Mouse (Mus musculus) myocyte (in vitro differentiated cells): ENCODE data around the gene Rin3. TPM values are rescaled to one million over a fixed set of nuclear protein-coding genes. Genes with fewer than 3 reads are reported as not detected.

ENCODE experiments used
- H3K27me3 ChIP-seq: one replicate; pipeline ENCODE4 v1.6.1; 2011; ENCODE audit not compliant: control insufficient read depth, insufficient read depth, insufficient read length
- H3K36me3 ChIP-seq: one replicate; pipeline ENCODE4 v1.6.1; 2011; ENCODE audit not compliant: control insufficient read depth, insufficient read depth
- H3K4me2 ChIP-seq: one replicate; pipeline ENCODE4 v1.6.1; 2011; ENCODE audit warnings: low read depth, control low read depth
- H3K4me3 ChIP-seq: one replicate; pipeline ENCODE4 v1.5.1; 2011; ENCODE audit warnings: mild to moderate bottlenecking, control low read depth, moderate library complexity
- H3K79me2 ChIP-seq: one replicate; pipeline ENCODE4 v1.6.1; 2011; ENCODE audit not compliant: control insufficient read depth, insufficient read depth
- H3ac ChIP-seq: one replicate; pipeline ENCODE4 v1.6.1; 2011; ENCODE audit not compliant: control insufficient read depth, insufficient read length
- CEBPB ChIP-seq: IDR thresholded peaks from 2 replicates; pipeline ENCODE4 v1.6.1; 2011; ENCODE audit warnings: mild to moderate bottlenecking, moderate library complexity; ENCODE audit not compliant: poor library complexity, insufficient read depth, severe bottlenecking
- E2F4 ChIP-seq: IDR thresholded peaks from one replicate; pipeline ENCODE4 v1.6.1; 2011; ENCODE audit warnings: mild to moderate bottlenecking, control low read depth, moderate library complexity; ENCODE audit not compliant: insufficient read depth
- MAX ChIP-seq: IDR thresholded peaks from one replicate; pipeline ENCODE4 v1.6.1; 2011; ENCODE audit warnings: low read depth, mild to moderate bottlenecking, control low read depth
- MYOD1 ChIP-seq, 3 experiments: IDR thresholded peaks; one replicate each; pipeline ENCODE4 v1.6.1; 2011; ENCODE audit warnings: control low read depth in 2 of 3, low read depth in 2 of 3, mild to moderate bottlenecking in 2 of 3, moderate library complexity in 1 of 3; ENCODE audit not compliant: insufficient read length in 2 of 3, control insufficient read depth in 1 of 3
- MYOG ChIP-seq, 3 experiments: IDR thresholded peaks; one replicate each; pipeline ENCODE4 v1.6.1; 2011; ENCODE audit warnings: control low read depth in 2 of 3, low read depth in 2 of 3, mild to moderate bottlenecking in 2 of 3; ENCODE audit not compliant: insufficient read length in 2 of 3, control insufficient read depth in 1 of 3, insufficient read depth in 1 of 3
- POLR2A ChIP-seq: IDR thresholded peaks from one replicate; pipeline ENCODE4 v1.6.1; 2011; ENCODE audit warnings: low read depth, mild to moderate bottlenecking, control low read depth, moderate library complexity; ENCODE audit not compliant: insufficient read length
- POLR2AphosphoS2 ChIP-seq: IDR thresholded peaks from one replicate; pipeline ENCODE4 v1.6.1; 2011; ENCODE audit warnings: low read depth, control low read depth; ENCODE audit not compliant: insufficient read length
- REST ChIP-seq: IDR thresholded peaks from one replicate; pipeline ENCODE4 v1.6.1; 2011; ENCODE audit warnings: mild to moderate bottlenecking, control low read depth, moderate library complexity; ENCODE audit not compliant: insufficient read depth, insufficient read length
- SRF ChIP-seq: IDR thresholded peaks from one replicate; pipeline ENCODE4 v1.6.1; 2011; ENCODE audit warnings: low read depth; ENCODE audit not compliant: control insufficient read depth, insufficient read length
- TCF12 ChIP-seq: IDR thresholded peaks from one replicate; pipeline ENCODE4 v1.6.1; 2011; ENCODE audit warnings: mild to moderate bottlenecking, control low read depth; ENCODE audit not compliant: poor library complexity, insufficient read depth, severe bottlenecking
- TCF3 ChIP-seq: IDR thresholded peaks from one replicate; pipeline ENCODE4 v1.6.1; 2011; ENCODE audit warnings: low read depth, control low read depth; ENCODE audit not compliant: insufficient read length
- USF1 ChIP-seq: IDR thresholded peaks from one replicate; pipeline ENCODE4 v1.6.1; 2011; ENCODE audit warnings: low read depth, mild to moderate bottlenecking, control low read depth, moderate library complexity
- polyA plus RNA-seq: library from polyadenylated mRNA; unstranded; fragments of >200 nt; fragmentation: generic; extraction: Trizol; gene quantifications from one replicate; pipeline ENCODE4 v1.2.1, GENCODE M21; 2012; ENCODE audit warnings: missing spikeins

Gene Rin3
- polyA plus RNA-seq, 1 experiment, result 23.4 TPM

DNA sequence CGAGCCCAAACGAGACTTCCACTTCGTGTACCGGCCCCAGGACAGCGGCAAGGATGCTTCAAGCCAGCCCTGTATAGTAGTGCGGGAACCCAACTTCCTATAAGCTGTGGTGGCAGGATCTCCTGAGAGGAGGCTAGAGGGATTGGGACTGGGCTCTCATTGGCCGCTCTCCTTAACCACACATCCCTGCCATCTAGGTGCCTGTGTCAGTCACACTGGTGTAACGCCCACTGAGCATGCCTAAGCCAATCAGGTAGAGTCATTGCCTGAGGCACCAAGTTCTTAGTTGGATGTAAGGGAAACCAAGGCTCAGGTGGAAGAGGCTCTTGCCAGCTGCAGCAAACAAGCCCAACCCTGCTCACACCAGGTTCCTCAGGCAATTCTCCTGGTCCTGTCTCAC, 107.2 kb downstream of the Rin3 start:
- H3ac ChIP-seq, result no peak overlapping the region
- H3K27me3 ChIP-seq, result no peaks in the 10 kb centered on the region
- H3K4me3 ChIP-seq, result no peak overlapping the region
- no peaks in the 10 kb centered on the region for H3K79me2 ChIP-seq
- H3K36me3 ChIP-seq, result peaks cover 14% of the 10 kb centered on the region
- TF ChIP-seq MAX (no peak), MYOD1 (IDR thresholded peaks at IDR 0.05; ENCODE audit: control insufficient read depth in 1 of 3, insufficient read length in 2 of 3, low read depth in 2 of 3) (no peak), CEBPB (no peak), USF1 (no peak)
- no peak overlapping the region for H3K4me2 ChIP-seq

DNA sequence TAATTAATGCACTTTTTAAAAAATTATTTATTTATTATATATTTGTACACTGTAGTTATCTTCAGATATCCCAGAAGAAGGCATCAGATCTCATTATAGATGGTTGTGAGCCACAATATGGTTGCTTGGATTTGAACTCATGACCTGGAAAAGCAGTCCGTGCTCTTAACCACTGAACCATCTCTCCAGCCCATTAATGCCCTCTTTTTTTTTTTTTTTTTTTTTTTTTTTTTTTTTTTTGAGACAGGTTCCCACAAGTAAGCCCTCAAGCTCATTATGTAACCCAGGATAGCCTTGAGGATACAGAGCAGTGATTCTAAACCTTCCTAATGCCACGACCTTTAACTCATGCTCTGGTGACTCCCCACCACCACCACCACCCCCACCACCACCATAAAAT, 108.3 kb downstream of the Rin3 start:
- Histone ChIP-seq H3K27me3 (no peaks in the 10 kb centered on the region), H3K79me2 (no peaks in the 10 kb centered on the region), H3K4me3 (no peak overlapping the region), H3K4me2 (no peak overlapping the region), H3K36me3 (peaks cover 18% of the 10 kb centered on the region), H3ac (no peak overlapping the region)
- TF ChIP-seq MAX, result no peak
- no peak for TF ChIP-seq MYOD1 (IDR thresholded peaks at IDR 0.05; ENCODE audit: control insufficient read depth in 1 of 3, insufficient read length in 2 of 3, low read depth in 2 of 3)
- TF ChIP-seq MYOG (IDR thresholded peaks at IDR 0.05; ENCODE audit: control insufficient read depth in 1 of 3, insufficient read depth in 1 of 3, insufficient read length in 2 of 3, low read depth in 2 of 3), result no peak
- TF ChIP-seq POLR2A, result no peak
- no peak for TF ChIP-seq TCF3
- no peak for TF ChIP-seq REST
- TF ChIP-seq USF1, result no peak
- no peak for TF ChIP-seq CEBPB
- TF ChIP-seq POLR2AphosphoS2, result no peak
- no peak for TF ChIP-seq E2F4
- TF ChIP-seq TCF12, result no peak

DNA sequence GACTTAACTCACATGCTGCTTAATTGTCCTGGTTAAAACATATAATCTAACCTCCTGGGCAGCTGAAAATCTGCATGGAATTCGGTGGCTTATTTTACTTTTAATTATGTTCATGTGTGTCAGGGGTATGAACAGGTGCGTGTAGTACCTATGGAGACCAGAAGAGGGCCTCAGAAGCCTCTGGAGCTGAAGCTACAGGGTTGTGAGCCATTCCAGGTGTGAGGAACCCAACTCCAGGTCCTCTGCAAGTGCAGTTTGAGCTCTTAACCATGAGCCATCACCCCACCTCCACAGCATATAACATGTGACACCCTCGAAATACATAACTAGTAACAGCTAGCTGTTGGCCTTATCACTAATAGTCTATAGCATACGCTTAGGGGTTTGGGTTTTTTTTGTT, 109.1 kb downstream of the Rin3 start:
- Histone ChIP-seq H3K4me3 (no peak overlapping the region), H3K79me2 (no peaks in the 10 kb centered on the region), H3K4me2 (no peak overlapping the region), H3ac (no peak overlapping the region), H3K27me3 (no peaks in the 10 kb centered on the region), H3K36me3 (peaks cover 18% of the 10 kb centered on the region)
- TF ChIP-seq E2F4 (no peak), POLR2AphosphoS2 (no peak), MYOD1 (IDR thresholded peaks at IDR 0.05; ENCODE audit: control insufficient read depth in 1 of 3, insufficient read length in 2 of 3, low read depth in 2 of 3) (peak in 1 of 3 experiments; percentile 5), USF1 (no peak), CEBPB (no peak), MYOG (IDR thresholded peaks at IDR 0.05; ENCODE audit: control insufficient read depth in 1 of 3, insufficient read depth in 1 of 3, insufficient read length in 2 of 3, low read depth in 2 of 3) (no peak)

DNA sequence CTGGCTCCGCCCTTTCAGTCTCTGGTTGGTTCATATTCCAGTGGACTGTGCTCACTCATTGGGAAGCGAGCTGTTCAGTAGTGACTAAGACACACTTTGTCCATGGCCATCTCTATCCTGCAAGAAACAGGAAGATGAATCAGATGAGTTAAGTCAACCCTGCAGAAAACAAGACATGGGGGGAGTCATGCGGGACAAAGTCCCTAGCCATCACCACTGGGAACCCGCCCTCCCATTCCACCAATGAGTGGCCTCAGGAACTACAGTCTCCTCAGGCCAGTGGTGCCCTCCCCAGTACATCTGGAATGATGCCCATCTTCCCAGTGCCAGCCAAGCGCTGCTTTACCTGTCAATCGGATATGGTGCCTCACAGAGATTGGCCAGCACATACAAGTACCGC, 111.6 kb downstream of the Rin3 start:
- H3K27me3 ChIP-seq, result no peaks in the 10 kb centered on the region
- no peaks in the 10 kb centered on the region for H3K79me2 ChIP-seq
- peaks cover 14% of the 10 kb centered on the region for H3K36me3 ChIP-seq
- no peak overlapping the region for H3K4me3 ChIP-seq
- TF ChIP-seq MAX (no peak), SRF (no peak)
- H3ac ChIP-seq, result no peak overlapping the region
- no peak overlapping the region for H3K4me2 ChIP-seq

DNA sequence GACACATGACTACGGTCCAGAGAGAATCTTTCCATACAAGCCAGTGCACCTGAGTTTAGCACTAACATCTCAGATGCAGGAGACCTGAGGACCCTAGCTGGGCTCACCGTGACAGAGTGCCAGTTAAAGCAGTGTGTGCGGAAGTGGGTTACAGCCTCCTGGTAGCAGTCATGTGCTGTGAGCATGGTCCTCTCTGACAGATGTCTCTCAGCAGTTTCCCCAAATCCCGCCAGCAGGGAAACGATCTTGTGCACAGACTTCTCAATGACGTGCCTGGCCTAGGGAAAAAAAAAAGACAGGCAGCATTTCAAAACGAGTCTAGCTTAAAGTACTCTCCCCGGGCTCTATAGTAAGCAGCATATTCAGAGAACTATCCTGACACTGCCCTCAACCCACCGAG, 112.7 kb downstream of the Rin3 start:
- H3K36me3 ChIP-seq, result peaks cover 14% of the 10 kb centered on the region

DNA sequence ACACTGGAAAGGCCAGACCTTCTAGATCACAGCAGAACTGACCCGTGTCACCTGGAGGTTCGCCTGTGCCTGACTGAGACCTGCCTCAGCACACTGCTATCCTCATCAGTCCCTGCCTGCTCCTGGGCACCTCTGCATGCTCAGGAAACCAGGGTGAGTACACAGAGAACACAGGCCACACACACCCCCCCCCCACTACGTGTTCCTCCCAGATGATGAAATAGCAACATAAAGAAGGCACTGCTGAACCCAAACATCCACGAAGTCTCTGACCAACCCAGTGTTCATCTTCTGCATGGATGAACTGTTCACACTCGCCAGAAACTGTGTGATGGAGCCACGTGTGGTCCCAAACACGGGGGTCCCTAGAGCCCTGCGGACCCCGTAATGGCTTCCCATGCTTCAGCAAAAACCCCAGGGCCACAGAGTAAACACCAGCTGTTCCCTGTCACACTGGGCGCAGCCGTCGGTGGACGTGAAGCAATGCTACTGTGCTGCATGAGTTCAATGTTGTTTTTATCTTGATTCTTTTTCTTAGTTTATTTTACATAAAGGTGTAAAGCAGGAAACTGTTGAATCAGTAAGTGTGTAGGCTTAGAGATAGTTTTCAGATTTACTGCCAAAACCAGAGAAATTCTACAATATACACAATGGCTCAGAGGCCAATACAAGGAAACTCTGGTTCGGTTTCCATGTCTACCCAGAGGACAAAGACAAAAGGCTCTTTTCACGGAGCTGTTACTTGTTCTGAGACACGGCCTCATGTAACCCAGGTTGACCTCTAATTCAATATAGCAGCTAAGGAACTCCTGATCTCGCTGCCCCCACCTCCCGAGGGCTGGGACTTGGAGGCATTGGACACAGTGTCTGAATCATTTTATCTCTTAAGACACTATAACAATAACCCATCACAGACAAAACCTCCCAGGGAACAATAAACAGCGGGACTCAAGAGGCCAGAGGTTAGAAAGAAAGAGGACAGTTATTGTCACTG, 113.4 kb downstream of the Rin3 start:
- Histone ChIP-seq H3K36me3 (peaks cover 21% of the 10 kb centered on the region), H3K27me3 (no peaks in the 10 kb centered on the region), H3ac (no peak overlapping the region), H3K79me2 (no peaks in the 10 kb centered on the region), H3K4me3 (no peak overlapping the region), H3K4me2 (no peak overlapping the region)
- TF ChIP-seq MYOD1 (IDR thresholded peaks at IDR 0.05; ENCODE audit: control insufficient read depth in 1 of 3, insufficient read length in 2 of 3, low read depth in 2 of 3) (no peak), POLR2AphosphoS2 (no peak), MAX (no peak), TCF3 (no peak), REST (no peak), POLR2A (peak; percentile 5)

More for the DNA sequence above, 112.7 kb downstream of the Rin3 start:
- TF ChIP-seq TCF12, result no peak
- peak; percentile 8 for TF ChIP-seq POLR2AphosphoS2
- H3K79me2 ChIP-seq, result no peaks in the 10 kb centered on the region
- no peaks in the 10 kb centered on the region for H3K27me3 ChIP-seq
- no peak overlapping the region for H3K4me2 ChIP-seq
- no peak overlapping the region for H3K4me3 ChIP-seq
- H3ac ChIP-seq, result no peak overlapping the region
